Mouse (Mus musculus): ENCODE data around the gene Bicc1. TPM values are rescaled to one million over a fixed set of nuclear protein-coding genes. Genes with fewer than 3 reads are reported as not detected.

Gene Bicc1
- polyA plus RNA-seq, 1 experiment = 1.6 TPM

DNA sequence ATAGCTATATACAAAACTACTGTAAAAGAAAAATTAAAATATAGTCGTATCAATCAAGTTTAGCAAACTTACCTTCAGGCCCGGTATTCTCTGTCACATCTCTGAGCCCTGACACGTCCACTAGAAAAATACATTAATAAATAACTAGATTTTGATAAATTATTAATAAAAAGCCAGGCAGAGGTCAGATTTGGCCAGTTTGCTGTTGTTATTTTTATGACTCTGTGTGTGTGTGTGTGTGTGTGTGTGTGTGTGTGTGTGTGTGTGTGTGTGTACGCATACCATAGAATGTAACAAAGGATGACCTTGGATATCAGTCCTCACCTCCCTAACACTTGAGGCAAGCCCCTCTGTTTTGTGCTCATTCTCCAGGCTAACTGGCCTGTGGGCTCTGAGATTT lies 22.4 kb upstream of the Bicc1 start:
- Histone ChIP-seq H3K9ac (ENCODE audit: low read depth, poor library complexity, severe bottlenecking) (no peak overlapping the region), H3K27ac (ENCODE audit: insufficient read depth, low read length) (no peak overlapping the region), H3K4me3 (ENCODE audit: low read depth, low read length) (no peak overlapping the region), H3K4me1 (ENCODE audit: control insufficient read depth, insufficient read depth, low read length) (no peaks in the 10 kb centered on the region), H3K27me3 (ENCODE audit: control insufficient read depth, insufficient read depth, low read length, poor library complexity, severe bottlenecking) (no peaks in the 10 kb centered on the region), H3K9me3 (replicated peaks; ENCODE audit: control insufficient read depth, insufficient read depth, low read length, poor library complexity, severe bottlenecking) (peaks cover 4% of the 10 kb centered on the region; the same call in 1 of the 2 replicates), H3K36me3 (ENCODE audit: control insufficient read depth, insufficient read depth, low read length, poor library complexity, severe bottlenecking) (no peaks in the 10 kb centered on the region)
- no peak for TF ChIP-seq EP300 (IDR thresholded peaks at IDR 0.05; ENCODE audit: insufficient read depth, low read depth, low read length)

DNA sequence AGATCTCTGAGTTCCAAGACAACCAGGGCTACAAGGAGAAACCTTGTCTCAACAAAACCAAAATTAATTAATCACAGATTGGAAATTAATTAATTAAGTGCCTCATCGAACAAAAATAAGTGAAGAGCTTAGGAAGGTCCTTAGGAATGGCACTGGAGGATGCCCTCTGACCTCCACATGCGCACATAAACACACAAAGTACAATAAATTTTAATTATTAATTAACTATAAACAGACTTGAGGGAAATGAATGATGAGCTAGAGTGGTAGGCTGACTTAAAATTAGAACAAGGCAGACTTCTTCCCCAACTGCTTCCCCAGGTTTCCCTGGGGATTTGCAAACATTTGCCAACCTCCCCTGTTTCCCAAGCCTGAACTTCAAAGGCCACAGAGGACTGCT lies 21.6 kb upstream of the Bicc1 start:
- Histone ChIP-seq H3K4me3 (ENCODE audit: low read depth, low read length) (no peak overlapping the region), H3K9me3 (replicated peaks; ENCODE audit: control insufficient read depth, insufficient read depth, low read length, poor library complexity, severe bottlenecking) (peaks cover 4% of the 10 kb centered on the region; the same call in 1 of the 2 replicates), H3K27me3 (ENCODE audit: control insufficient read depth, insufficient read depth, low read length, poor library complexity, severe bottlenecking) (no peaks in the 10 kb centered on the region), H3K36me3 (ENCODE audit: control insufficient read depth, insufficient read depth, low read length, poor library complexity, severe bottlenecking) (no peaks in the 10 kb centered on the region), H3K27ac (ENCODE audit: insufficient read depth, low read length) (no peak overlapping the region), H3K4me1 (ENCODE audit: control insufficient read depth, insufficient read depth, low read length) (no peaks in the 10 kb centered on the region), H3K9ac (ENCODE audit: low read depth, poor library complexity, severe bottlenecking) (no peak overlapping the region)
- TF ChIP-seq EP300 (IDR thresholded peaks at IDR 0.05; ENCODE audit: insufficient read depth, low read depth, low read length) (no peak), CTCF (IDR thresholded peaks at IDR 0.05; ENCODE audit: low read depth, low read length) (no peak), POLR2A (IDR thresholded peaks at IDR 0.05; ENCODE audit: insufficient read depth, low read length) (no peak)

GRCm38 (mm10) chr10:71180057-71180456 lies 20.6 kb upstream of the Bicc1 start:
- no peak for TF ChIP-seq POLR2A (IDR thresholded peaks at IDR 0.05; ENCODE audit: insufficient read depth, low read length)
- peak; percentile 23 for TF ChIP-seq CTCF (IDR thresholded peaks at IDR 0.05; ENCODE audit: low read depth, low read length)
- Histone ChIP-seq H3K27me3 (ENCODE audit: control insufficient read depth, insufficient read depth, low read length, poor library complexity, severe bottlenecking) (no peaks in the 10 kb centered on the region), H3K36me3 (ENCODE audit: control insufficient read depth, insufficient read depth, low read length, poor library complexity, severe bottlenecking) (no peaks in the 10 kb centered on the region)

DNA sequence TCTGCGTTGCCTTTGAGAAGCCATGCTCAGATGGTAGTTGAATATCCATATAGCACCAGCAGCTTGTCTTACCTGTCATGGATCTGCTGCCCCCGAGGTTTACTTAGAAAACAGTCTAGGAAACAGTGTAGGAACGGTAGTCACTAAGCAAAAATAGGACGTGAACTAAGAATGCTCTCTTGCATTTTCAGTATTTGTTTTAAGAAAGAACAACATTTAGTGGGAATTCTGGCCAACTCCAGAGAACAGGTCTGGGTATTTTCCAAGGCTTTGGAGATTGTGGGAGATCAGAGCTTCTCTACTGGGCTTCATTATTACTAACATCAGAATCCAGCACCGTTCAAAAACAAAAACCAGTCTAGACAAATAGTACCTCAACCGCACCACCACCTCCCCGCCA lies 17.7 kb upstream of the Bicc1 start:
- Histone ChIP-seq H3K36me3 (ENCODE audit: control insufficient read depth, insufficient read depth, low read length, poor library complexity, severe bottlenecking) (no peaks in the 10 kb centered on the region), H3K4me1 (ENCODE audit: control insufficient read depth, insufficient read depth, low read length) (no peaks in the 10 kb centered on the region), H3K27ac (ENCODE audit: insufficient read depth, low read length) (no peak overlapping the region), H3K9me3 (replicated peaks; ENCODE audit: control insufficient read depth, insufficient read depth, low read length, poor library complexity, severe bottlenecking) (peaks cover 4% of the 10 kb centered on the region; the same call in 1 of the 2 replicates), H3K27me3 (ENCODE audit: control insufficient read depth, insufficient read depth, low read length, poor library complexity, severe bottlenecking) (no peaks in the 10 kb centered on the region), H3K9ac (ENCODE audit: low read depth, poor library complexity, severe bottlenecking) (no peak overlapping the region), H3K4me3 (ENCODE audit: low read depth, low read length) (no peak overlapping the region)
- TF ChIP-seq CTCF (IDR thresholded peaks at IDR 0.05; ENCODE audit: low read depth, low read length) (no peak), EP300 (IDR thresholded peaks at IDR 0.05; ENCODE audit: insufficient read depth, low read depth, low read length) (no peak), POLR2A (IDR thresholded peaks at IDR 0.05; ENCODE audit: insufficient read depth, low read length) (no peak)

More at GRCm38 (mm10) chr10:71180057-71180456, 20.6 kb upstream of the Bicc1 start:
- Histone ChIP-seq H3K4me3 (ENCODE audit: low read depth, low read length) (no peak overlapping the region), H3K9me3 (replicated peaks; ENCODE audit: control insufficient read depth, insufficient read depth, low read length, poor library complexity, severe bottlenecking) (peaks cover 4% of the 10 kb centered on the region; the same call in 1 of the 2 replicates), H3K27ac (ENCODE audit: insufficient read depth, low read length) (no peak overlapping the region), H3K9ac (ENCODE audit: low read depth, poor library complexity, severe bottlenecking) (no peak overlapping the region), H3K4me1 (ENCODE audit: control insufficient read depth, insufficient read depth, low read length) (no peaks in the 10 kb centered on the region)

- H3K4me3 ChIP-seq (ENCODE audit: low read depth, low read length) = no peak overlapping the region
- no peak overlapping the region for H3K27ac ChIP-seq (ENCODE audit: insufficient read depth, low read length)
- H3K27me3 ChIP-seq (ENCODE audit: control insufficient read depth, insufficient read depth, low read length, poor library complexity, severe bottlenecking) = no peaks in the 10 kb centered on the region
- H3K9me3 ChIP-seq (replicated peaks; ENCODE audit: control insufficient read depth, insufficient read depth, low read length, poor library complexity, severe bottlenecking) = peaks cover 4% of the 10 kb centered on the region; the same call in 1 of the 2 replicates
- TF ChIP-seq EP300 (IDR thresholded peaks at IDR 0.05; ENCODE audit: insufficient read depth, low read depth, low read length) = no peak
- no peak for TF ChIP-seq POLR2A (IDR thresholded peaks at IDR 0.05; ENCODE audit: insufficient read depth, low read length)
- no peak for TF ChIP-seq CTCF (IDR thresholded peaks at IDR 0.05; ENCODE audit: low read depth, low read length)
- H3K36me3 ChIP-seq (ENCODE audit: control insufficient read depth, insufficient read depth, low read length, poor library complexity, severe bottlenecking) = no peaks in the 10 kb centered on the region
- H3K9ac ChIP-seq (ENCODE audit: low read depth, poor library complexity, severe bottlenecking) = no peak overlapping the region
- H3K4me1 ChIP-seq (ENCODE audit: control insufficient read depth, insufficient read depth, low read length) = no peaks in the 10 kb centered on the region
Observed at GRCm38 (mm10) chr10:71176341-71176740, 16.8 kb upstream of the Bicc1 start.

DNA sequence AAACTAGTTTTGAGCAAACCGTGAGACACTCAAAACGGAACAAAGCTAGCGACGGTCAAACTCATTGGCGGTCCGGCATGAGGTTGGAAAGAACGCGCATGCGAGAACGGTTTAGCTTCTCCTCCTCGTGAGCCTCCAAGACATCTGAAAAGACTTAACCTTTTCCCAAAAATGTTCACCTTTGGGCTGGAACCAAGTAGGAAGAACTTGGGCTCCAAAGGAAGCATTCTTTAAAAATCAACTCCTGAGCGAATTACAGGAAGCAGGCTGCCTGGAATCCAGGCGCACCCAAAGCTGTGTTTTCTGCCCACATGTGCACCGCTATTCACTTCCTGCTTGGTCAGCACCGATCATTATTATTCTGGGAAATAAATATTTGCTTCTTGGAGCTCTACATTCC lies 15.8 kb upstream of the Bicc1 start:
- Histone ChIP-seq H3K9me3 (replicated peaks; ENCODE audit: control insufficient read depth, insufficient read depth, low read length, poor library complexity, severe bottlenecking) (peaks cover 3% of the 10 kb centered on the region; the same call in 1 of the 2 replicates), H3K9ac (ENCODE audit: low read depth, poor library complexity, severe bottlenecking) (no peak overlapping the region), H3K4me3 (ENCODE audit: low read depth, low read length) (no peak overlapping the region), H3K4me1 (ENCODE audit: control insufficient read depth, insufficient read depth, low read length) (no peaks in the 10 kb centered on the region), H3K27me3 (ENCODE audit: control insufficient read depth, insufficient read depth, low read length, poor library complexity, severe bottlenecking) (no peaks in the 10 kb centered on the region), H3K27ac (ENCODE audit: insufficient read depth, low read length) (no peak overlapping the region), H3K36me3 (ENCODE audit: control insufficient read depth, insufficient read depth, low read length, poor library complexity, severe bottlenecking) (no peaks in the 10 kb centered on the region)
- TF ChIP-seq CTCF (IDR thresholded peaks at IDR 0.05; ENCODE audit: low read depth, low read length) (no peak), POLR2A (IDR thresholded peaks at IDR 0.05; ENCODE audit: insufficient read depth, low read length) (no peak), EP300 (IDR thresholded peaks at IDR 0.05; ENCODE audit: insufficient read depth, low read depth, low read length) (no peak)
